In genomic region chr15:94590083-94590482, GRCm38 (mm10) we compare ENCODE assay signal across 8 mouse cellular contexts. TPM values are rescaled to one million over a fixed set of nuclear protein-coding genes. Genes with fewer than 3 reads are reported as not detected.
DNase-seq lines count a peak whose midpoint lies in the region; ATAC-seq and TF ChIP-seq lines count a peak whose summit lies in the region.

No protein-coding gene starts in this region.

- DNase-seq in heart, adult 8-10 months (ENCODE audit: low spot score), result no peak
- no peak for DNase-seq in G1E (ENCODE audit: low spot score)
- no peak for DNase-seq in hindbrain, embryonic 10.5 days (ENCODE audit: low spot score)
- no peak for DNase-seq in midbrain, embryonic 10.5 days (ENCODE audit: low spot score)
- DNase-seq in thymus, postnatal 25 days, result no peak
- DNase-seq in thymus, postnatal 36 days, result no peak
- no peak for DNase-seq in layer of hippocampus, postnatal 36 days

- no peak for ATAC-seq in heart, embryonic 14.5 days (ENCODE audit: insufficient number of reproducible peaks, insufficient read depth, low FRiP score, low read depth)
- no peak for ATAC-seq in G1E (ENCODE audit: extremely low read depth, insufficient number of reproducible peaks, low FRiP score, poor library complexity, severe bottlenecking)

- H3K9me3 ChIP-seq in heart, embryonic 14.5 days (ENCODE audit: control insufficient read depth, low read length), result no peaks in the 10 kb centered on the region
- H3K9me3 ChIP-seq in G1E (replicated peaks), result no peaks in the 10 kb centered on the region
- H3K9me3 ChIP-seq in hindbrain, embryonic 10.5 days, result no peaks in the 10 kb centered on the region
- H3K9me3 ChIP-seq in midbrain, embryonic 10.5 days (replicated peaks), result no peaks in the 10 kb centered on the region

- H3K4me1 ChIP-seq in heart, embryonic 14.5 days (ENCODE audit: control insufficient read depth in 2 of 2, insufficient read depth in 2 of 2, low read length in 2 of 2), result peaks cover 0 to 11% of the 10 kb centered on the region in 2 experiments; a peak in 1 of 4 replicates
- H3K4me1 ChIP-seq in G1E (ENCODE audit: insufficient read depth, low read depth, low read length), result peaks cover 7% of the 10 kb centered on the region
- H3K4me1 ChIP-seq in hindbrain, embryonic 10.5 days (replicated peaks), result peaks cover 13% of the 10 kb centered on the region
- H3K4me1 ChIP-seq in midbrain, embryonic 10.5 days, result peaks cover 14% of the 10 kb centered on the region

- peak overlapping the region; percentile 66 for H3K4me2 ChIP-seq in heart, embryonic 14.5 days (ENCODE audit: low read length)

- H3K27ac ChIP-seq in heart, embryonic 14.5 days (replicated peaks in 1 of 2; ENCODE audit: control insufficient read depth in 1 of 2, insufficient read depth in 1 of 2, low read depth in 2 of 2, low read length in 2 of 2), result no peak overlapping the region
- peak overlapping the region; percentile 95 for H3K27ac ChIP-seq in hindbrain, embryonic 10.5 days
- H3K27ac ChIP-seq in midbrain, embryonic 10.5 days (replicated peaks), result peak overlapping the region; percentile 91

- H3K9ac ChIP-seq in heart, embryonic 14.5 days (ENCODE audit: low read length), result peak overlapping the region; percentile 56

- TF ChIP-seq CTCF in G1E (IDR thresholded peaks at IDR 0.05; ENCODE audit: low read depth, low read length), result no peak

- H3K4me3 ChIP-seq in heart, embryonic 14.5 days (ENCODE audit: control insufficient read depth in 1 of 2, insufficient read depth in 1 of 2, low read depth in 1 of 2, low read length in 2 of 2), result peak overlapping the region; percentile 31 to 96
- peak overlapping the region; percentile 98; the same call in 1 of the 2 replicates for H3K4me3 ChIP-seq in G1E (ENCODE audit: low read depth, low read length)
- H3K4me3 ChIP-seq in hindbrain, embryonic 10.5 days, result peak overlapping the region; percentile 96
- H3K4me3 ChIP-seq in midbrain, embryonic 10.5 days, result peak overlapping the region; percentile 89

- peaks cover 17% of the 10 kb centered on the region for H3K36me3 ChIP-seq in heart, embryonic 14.5 days (ENCODE audit: control insufficient read depth, insufficient read depth, low read length)
- peaks cover 15% of the 10 kb centered on the region for H3K36me3 ChIP-seq in G1E (replicated peaks)
- H3K36me3 ChIP-seq in hindbrain, embryonic 10.5 days, result peaks cover 17% of the 10 kb centered on the region
- H3K36me3 ChIP-seq in midbrain, embryonic 10.5 days, result peaks cover 16% of the 10 kb centered on the region

- no peaks in the 10 kb centered on the region for H3K27me3 ChIP-seq in heart, embryonic 14.5 days (ENCODE audit: control insufficient read depth, insufficient read depth, low read length)
- no peaks in the 10 kb centered on the region for H3K27me3 ChIP-seq in G1E (ENCODE audit: insufficient read depth, low read length)
- no peaks in the 10 kb centered on the region for H3K27me3 ChIP-seq in hindbrain, embryonic 10.5 days (ENCODE audit: insufficient read depth, poor library complexity, severe bottlenecking)
- H3K27me3 ChIP-seq in midbrain, embryonic 10.5 days (ENCODE audit: low read depth, poor library complexity, severe bottlenecking), result no peaks in the 10 kb centered on the region

- 15% methylated on average over 8 of the region's 8 CpGs for WGBS in heart, embryonic 14.5 days
- 13% methylated on average over 8 of the region's 8 CpGs for WGBS in hindbrain, embryonic 10.5 days
- 14% methylated on average over 8 of the region's 8 CpGs for WGBS in midbrain, embryonic 10.5 days

RNA-seq across cellular contexts. Expression of gene Twf1, which starts 0.4 kb away (rescaled TPM):
- polyA plus RNA-seq in heart, embryonic 14.5 days (2014; fragmentation: Nextera tagmentation; extraction: Ambion mirVana), result 44.6 and 47.1 TPM in 2 replicates
- 10 to 100 TPM; 12.5 to 19.9 (median 13.7) TPM for total RNA-seq in heart, adult 8-10 months (2022)
- 45.6 and 47.5 TPM in 2 replicates for total RNA-seq in G1E (2014; fragmentation: Nextera tagmentation)
- 25.4 and 28.9 TPM in 2 replicates for total RNA-seq in G1E (2017)
- polyA plus RNA-seq in G1E (2012), result 3.9 and 6.6 TPM in 2 replicates
- polyA plus RNA-seq in hindbrain, embryonic 10.5 days (2016; fragmentation: Nextera tagmentation; extraction: Ambion mirVana), result 78.3 and 84.9 TPM in 2 replicates
- polyA plus RNA-seq in midbrain, embryonic 10.5 days (2016; fragmentation: Nextera tagmentation; extraction: Ambion mirVana), result 91.0 and 104 TPM in 2 replicates
- total RNA-seq in layer of hippocampus, postnatal 36 days (2021), result 10 to 100 TPM; 48.7 to 64.7 TPM

RNA-seq across cellular contexts. Expression of gene Tmem117, which starts 38.9 kb away (rescaled TPM):
- polyA plus RNA-seq in heart, embryonic 14.5 days (2014; fragmentation: Nextera tagmentation; extraction: Ambion mirVana), result 1.9 and 2.0 TPM in 2 replicates
- 10 to 100 TPM; 10.2 to 13.9 (median 12.8) TPM for total RNA-seq in heart, adult 8-10 months (2022)
- total RNA-seq in G1E (2014; fragmentation: Nextera tagmentation) (not detected in 2 replicates), G1E (2017) (0.16 and 0.29 TPM in 2 replicates)
- polyA plus RNA-seq in G1E (2012), result not detected in 2 replicates
- polyA plus RNA-seq in hindbrain, embryonic 10.5 days (2016; fragmentation: Nextera tagmentation; extraction: Ambion mirVana), result 1.0 and 1.2 TPM in 2 replicates
- polyA plus RNA-seq in midbrain, embryonic 10.5 days (2016; fragmentation: Nextera tagmentation; extraction: Ambion mirVana), result 1.1 and 1.7 TPM in 2 replicates
- 1 to 10 TPM; 7.5 to 9.8 TPM for total RNA-seq in layer of hippocampus, postnatal 36 days (2021)

RNA-seq across cellular contexts. Expression of gene Irak4, which starts 46.6 kb away (rescaled TPM):
- polyA plus RNA-seq in heart, embryonic 14.5 days (2014; fragmentation: Nextera tagmentation; extraction: Ambion mirVana), result 3.8 and 5.1 TPM in 2 replicates
- 1 to 10 TPM; 4.6 to 7.5 (median 5.3) TPM for total RNA-seq in heart, adult 8-10 months (2022)
- total RNA-seq in G1E (2014; fragmentation: Nextera tagmentation) (10.4 and 15.5 TPM in 2 replicates), G1E (2017) (14.5 and 15.0 TPM in 2 replicates)
- 6.2 and 7.9 TPM in 2 replicates for polyA plus RNA-seq in G1E (2012)
- polyA plus RNA-seq in hindbrain, embryonic 10.5 days (2016; fragmentation: Nextera tagmentation; extraction: Ambion mirVana), result 3.0 and 3.1 TPM in 2 replicates
- polyA plus RNA-seq in midbrain, embryonic 10.5 days (2016; fragmentation: Nextera tagmentation; extraction: Ambion mirVana), result 2.4 and 3.3 TPM in 2 replicates
- total RNA-seq in layer of hippocampus, postnatal 36 days (2021), result 1 to 10 TPM; 1.8 to 2.3 TPM

RNA-seq across cellular contexts. Expression of gene Pus7l, which starts 46.7 kb away (rescaled TPM):
- polyA plus RNA-seq in heart, embryonic 14.5 days (2014; fragmentation: Nextera tagmentation; extraction: Ambion mirVana), result 4.1 and 4.5 TPM in 2 replicates
- total RNA-seq in heart, adult 8-10 months (2022), result 1 to 10 TPM; 1.7 to 2.5 (median 2.1) TPM
- total RNA-seq in G1E (2014; fragmentation: Nextera tagmentation) (19.2 and 20.0 TPM in 2 replicates), G1E (2017) (11.6 and 11.7 TPM in 2 replicates)
- polyA plus RNA-seq in G1E (2012), result 4.9 and 5.6 TPM in 2 replicates
- polyA plus RNA-seq in hindbrain, embryonic 10.5 days (2016; fragmentation: Nextera tagmentation; extraction: Ambion mirVana), result 8.6 and 10.7 TPM in 2 replicates
- polyA plus RNA-seq in midbrain, embryonic 10.5 days (2016; fragmentation: Nextera tagmentation; extraction: Ambion mirVana), result 8.8 and 9.0 TPM in 2 replicates
- total RNA-seq in layer of hippocampus, postnatal 36 days (2021), result 1 to 10 TPM; 3.5 to 3.9 TPM

Comparison
In these comparisons a context has a peak if more than half of its experiments do, and no peak if none do; other contexts are left out.
1. H3K27ac ChIP-seq: peak in hindbrain, embryonic 10.5 days (single experiment) and midbrain, embryonic 10.5 days (single experiment); none in heart, embryonic 14.5 days (0 of 2).
2. Peak in every context shown above with its lines, with median percentiles within 50 percentile points of each other: H3K4me3 ChIP-seq.